Mouse (Mus musculus) hindbrain, postnatal 0 days (tissue): Measurements from ENCODE around the gene 4930452B06Rik. TPM values are rescaled to one million over a fixed set of nuclear protein-coding genes. Genes with fewer than 3 reads are reported as not detected.
"Not testable (repeated sequence)": the region's sequence is repeated elsewhere in the genome, so short reads cannot be mapped to it uniquely, and the experiment has no call there.

Experiments used
- ATAC-seq: fragments of 200-750 bp; cut with Nextera tagmentation; 2 replicates; pipeline ENCODE4 v1.8.0; 2017; ENCODE audit warnings: mild to moderate bottlenecking, moderate TSS enrichment, moderate library complexity
- DNase-seq: peaks from one replicate; pipeline ENCODE4 v3.0.0-alpha.2; 2015; ENCODE audit warnings: low spot score
- H3K27ac ChIP-seq: fragments of 300-500 bp; sonication (generic); 2 replicates; pipeline ENCODE4 v1.5.1; 2014; ENCODE audit warnings: mild to moderate bottlenecking
- H3K27me3 ChIP-seq: fragments of 300-500 bp; sonication (generic); 2 replicates; pipeline ENCODE4 v1.6.1; 2014; ENCODE audit warnings: low read length, mixed read lengths; ENCODE audit not compliant: insufficient read depth
- H3K36me3 ChIP-seq: fragments of 300-500 bp; sonication (generic); 2 replicates; pipeline ENCODE4 v1.6.1; 2014; ENCODE audit warnings: low read length, mixed read lengths; ENCODE audit not compliant: insufficient read depth
- H3K4me1 ChIP-seq: fragments of 300-500 bp; sonication (generic); 2 replicates; pipeline ENCODE4 v1.6.1; 2014; ENCODE audit warnings: antibody characterized with exemption, low read length, mixed read lengths; ENCODE audit not compliant: insufficient read depth
- H3K4me2 ChIP-seq: fragments of 300-500 bp; sonication (generic); 2 replicates; pipeline ENCODE4 v1.6.1; 2014; ENCODE audit warnings: low read depth, mild to moderate bottlenecking, low read length, moderate library complexity, mixed read lengths
- H3K4me3 ChIP-seq: fragments of 300-500 bp; sonication (generic); 2 replicates; pipeline ENCODE4 v1.5.1; 2014; ENCODE audit warnings: low read length
- H3K9ac ChIP-seq: fragments of 300-500 bp; sonication (generic); replicated peaks from 2 replicates; pipeline ENCODE4 v1.6.1; 2014; ENCODE audit warnings: mild to moderate bottlenecking, low read length, moderate library complexity, mixed read lengths
- H3K9me3 ChIP-seq: fragments of 300-500 bp; sonication (generic); 2 replicates; pipeline ENCODE4 v1.6.1; 2016; ENCODE audit warnings: low read length, mixed read lengths
- CTCF ChIP-seq: IDR thresholded peaks from 2 replicates; pipeline ENCODE4 v1.5.1; 2016; ENCODE audit warnings: antibody characterized with exemption, control low read depth, low read depth
- WGBS: fragments of 180-500 bp; shearing (Covaris S2); extraction: QIAGEN DNeasy Blood & Tissue Kit; methylation state at CpG from one replicate; pipeline ENCODE4 v1.1.7; 2014; 5-methylcytosine and 5-hydroxymethylcytosine counted together
- polyA plus RNA-seq: library from polyadenylated mRNA; unstranded; fragments of >200 nt; fragmentation: Nextera tagmentation; extraction: Ambion mirVana; gene quantifications from 2 replicates; pipeline ENCODE4 v1.2.1, GENCODE M21; 2015
- total RNA-seq: library from RNA; depleted of rRNA; stranded (reverse); fragments of >200 nt; gene quantifications from 2 replicates; pipeline ENCODE4 v1.2.3, GENCODE M21; 2014

4930452B06Rik gene
- total and polyA plus RNA-seq, 2 experiments from 2014 or later = 8.9 to 9.0 TPM

- H3K4me1 ChIP-seq = no peaks in the 10 kb centered on the region
- no peak for DNase-seq
- ATAC-seq = no peak
- H3K27ac ChIP-seq = no peak overlapping the region
- WGBS = 66% methylated on average over 9 of the region's 9 CpGs
- no peak for TF ChIP-seq CTCF
- no peaks in the 10 kb centered on the region for H3K27me3 ChIP-seq
- H3K4me3 ChIP-seq = no peak overlapping the region
- H3K36me3 ChIP-seq = no peaks in the 10 kb centered on the region
- H3K4me2 ChIP-seq = no peak overlapping the region
- H3K9me3 ChIP-seq = no peaks in the 10 kb centered on the region
- H3K9ac ChIP-seq = no peak overlapping the region
Observed at GRCm38 (mm10) chr14:8641650-8642279, 24.3 kb downstream of the 4930452B06Rik start.

- no peak overlapping the region for H3K27ac ChIP-seq
- no peaks in the 10 kb centered on the region for H3K4me1 ChIP-seq
- TF ChIP-seq CTCF = no peak
- DNase-seq (no peak), ATAC-seq (no peak)
- H3K27me3 ChIP-seq = no peaks in the 10 kb centered on the region
- no peaks in the 10 kb centered on the region for H3K36me3 ChIP-seq
- no peak overlapping the region for H3K9ac ChIP-seq
- H3K4me2 ChIP-seq = no peak overlapping the region
- WGBS = 78% methylated on average over 6 of the region's 6 CpGs
- H3K9me3 ChIP-seq = no peaks in the 10 kb centered on the region
- H3K4me3 ChIP-seq = no peak overlapping the region
Observed at GRCm38 (mm10) chr14:8632211-8632610, 33.8 kb downstream of the 4930452B06Rik start.

GRCm38 (mm10) chr14:8628406-8628805 lies 37.6 kb downstream of the 4930452B06Rik start:
- H3K9ac ChIP-seq = no peak overlapping the region
- 74% methylated on average over 5 of the region's 5 CpGs for WGBS
- no peak for TF ChIP-seq CTCF
- H3K4me3 ChIP-seq = no peak overlapping the region
- ATAC-seq = no peak
- no peaks in the 10 kb centered on the region for H3K36me3 ChIP-seq
- no peak overlapping the region for H3K27ac ChIP-seq
- no peak for DNase-seq
- H3K27me3 ChIP-seq = no peaks in the 10 kb centered on the region
- H3K4me1 ChIP-seq = no peaks in the 10 kb centered on the region
- no peak overlapping the region for H3K4me2 ChIP-seq
- no peaks in the 10 kb centered on the region for H3K9me3 ChIP-seq

- 85% methylated on average over 4 of the region's 4 CpGs for WGBS
- Histone ChIP-seq H3K4me2 (no peak overlapping the region), H3K9ac (no peak overlapping the region), H3K27me3 (no peaks in the 10 kb centered on the region), H3K36me3 (no peaks in the 10 kb centered on the region), H3K4me3 (no peak overlapping the region), H3K4me1 (no peaks in the 10 kb centered on the region), H3K27ac (no peak overlapping the region), H3K9me3 (no peaks in the 10 kb centered on the region)
- ATAC-seq (no peak), DNase-seq (no peak)
- no peak for TF ChIP-seq CTCF
Observed at GRCm38 (mm10) chr14:8627481-8627880, 38.6 kb downstream of the 4930452B06Rik start.

- no peak overlapping the region for H3K27ac ChIP-seq
- H3K9me3 ChIP-seq = no peaks in the 10 kb centered on the region
- H3K4me3 ChIP-seq = no peak overlapping the region
- H3K4me2 ChIP-seq = no peak overlapping the region
- H3K36me3 ChIP-seq = no peaks in the 10 kb centered on the region
- H3K27me3 ChIP-seq = no peaks in the 10 kb centered on the region
- H3K9ac ChIP-seq = no peak overlapping the region
- TF ChIP-seq CTCF = no peak
- DNase-seq = no peak
- no peaks in the 10 kb centered on the region for H3K4me1 ChIP-seq
- no peak for ATAC-seq
- 49% methylated on average over 6 of the region's 6 CpGs for WGBS
Observed at GRCm38 (mm10) chr14:8621164-8621563, 44.9 kb downstream of the 4930452B06Rik start.

GRCm38 (mm10) chr14:8620580-8620979 lies 45.5 kb downstream of the 4930452B06Rik start:
- Histone ChIP-seq H3K27me3 (no peaks in the 10 kb centered on the region), H3K4me1 (no peaks in the 10 kb centered on the region), H3K4me2 (no peak overlapping the region), H3K27ac (no peak overlapping the region), H3K9me3 (no peaks in the 10 kb centered on the region), H3K36me3 (no peaks in the 10 kb centered on the region), H3K4me3 (no peak overlapping the region), H3K9ac (no peak overlapping the region)
- ATAC-seq = no peak
- no peak for DNase-seq
- TF ChIP-seq CTCF = no peak
- WGBS = 91% methylated on average over 5 of the region's 5 CpGs

- DNase-seq = no peak
- H3K27me3 ChIP-seq = no peaks in the 10 kb centered on the region
- no peak overlapping the region for H3K27ac ChIP-seq
- H3K36me3 ChIP-seq = no peaks in the 10 kb centered on the region
- 71% methylated on average over 7 of the region's 7 CpGs for WGBS
- H3K4me1 ChIP-seq = no peaks in the 10 kb centered on the region
- H3K4me2 ChIP-seq = no peak overlapping the region
- ATAC-seq = no peak
- H3K9me3 ChIP-seq = no peaks in the 10 kb centered on the region
- no peak overlapping the region for H3K4me3 ChIP-seq
- no peak for TF ChIP-seq CTCF
- H3K9ac ChIP-seq = no peak overlapping the region
Observed at GRCm38 (mm10) chr14:8615636-8616035, 50.4 kb downstream of the 4930452B06Rik start.

GRCm38 (mm10) chr14:8614430-8614829 lies 51.6 kb downstream of the 4930452B06Rik start:
- H3K9ac ChIP-seq, DNase-seq, ATAC-seq, H3K4me3 ChIP-seq, H3K4me2 ChIP-seq, H3K27ac ChIP-seq, H3K4me1 ChIP-seq, H3K36me3 ChIP-seq, H3K27me3 ChIP-seq, H3K9me3 ChIP-seq: not testable (repeated sequence)
- WGBS = 71% methylated on average over 1 of the region's 1 CpGs
